Mouse (Mus musculus) right cerebral cortex, postnatal 25 days (tissue): ENCODE data around the gene Ralgps1.

ENCODE experiments used
- DNase-seq: peaks from one replicate; pipeline ENCODE4 v3.0.0; 2022

The Ralgps1 gene

DNA sequence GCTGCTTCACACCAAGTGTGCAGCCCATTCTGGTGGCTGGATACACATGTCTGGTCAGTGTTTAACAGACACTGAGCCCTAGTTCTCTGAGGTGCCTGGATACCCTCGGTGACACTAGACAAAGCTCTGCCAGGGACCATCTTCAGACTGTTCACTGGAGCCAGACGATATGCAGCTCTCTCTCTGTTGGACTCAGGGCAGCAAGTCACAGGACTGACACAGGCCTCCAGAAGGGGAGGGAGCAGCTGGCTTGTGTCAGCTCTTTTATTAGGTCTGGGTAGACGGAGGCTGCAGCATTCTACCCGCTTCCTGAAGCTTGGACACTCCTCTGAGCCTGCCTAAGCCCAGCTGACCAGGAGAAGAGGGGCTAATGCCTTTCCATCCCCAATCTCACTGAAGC lies 164.2 kb downstream of the Ralgps1 start:
- no peak for DNase-seq

DNA sequence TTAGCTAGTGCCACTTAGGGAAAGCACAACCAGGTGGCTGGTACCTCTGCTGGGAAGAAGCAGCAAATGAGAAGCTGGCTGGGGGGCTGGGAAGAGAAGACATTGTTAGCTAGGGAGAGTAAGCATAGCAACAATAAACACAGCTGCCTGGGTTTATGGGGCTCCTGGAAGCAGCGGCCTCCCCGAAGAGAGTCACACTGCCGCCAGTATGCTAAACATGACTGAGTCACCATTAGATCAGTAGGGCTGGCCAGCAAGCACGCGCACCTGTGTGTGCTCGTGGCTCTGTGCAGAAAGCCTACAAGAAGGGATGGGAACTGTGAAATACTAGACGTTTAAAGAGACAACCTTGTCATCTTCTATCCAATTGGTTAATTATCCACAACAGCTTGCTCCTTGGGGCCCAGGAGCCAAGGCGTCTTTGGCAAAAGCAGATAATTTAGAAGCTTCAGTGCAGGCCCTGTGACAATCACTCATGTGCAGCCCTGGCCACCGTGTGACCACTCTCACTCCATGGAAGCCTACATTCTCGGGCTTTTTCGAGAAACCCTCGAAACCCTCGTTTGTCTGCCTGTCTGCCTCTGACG lies 165.3 kb downstream of the Ralgps1 start:
- peak; percentile 54 for DNase-seq

DNA sequence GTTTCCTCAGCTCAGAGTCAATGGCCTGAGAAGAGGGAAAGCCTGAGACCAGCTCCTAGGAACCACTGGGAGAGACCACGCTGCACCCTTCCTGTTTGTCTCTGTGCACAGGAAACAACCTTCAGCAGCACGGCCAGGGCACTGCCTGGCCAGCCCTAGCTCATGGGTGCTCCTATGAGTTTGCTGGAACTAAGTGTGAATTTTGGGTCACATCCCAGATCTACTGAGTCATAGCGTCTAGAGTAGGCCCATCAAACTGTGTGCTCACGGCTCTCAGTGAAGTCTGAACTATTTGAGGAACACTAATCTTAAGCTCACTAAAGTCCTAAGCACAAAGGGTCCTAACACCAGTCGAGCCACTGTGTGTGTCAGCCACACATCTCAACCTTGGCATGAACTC lies 166.3 kb downstream of the Ralgps1 start:
- no peak for DNase-seq

DNA sequence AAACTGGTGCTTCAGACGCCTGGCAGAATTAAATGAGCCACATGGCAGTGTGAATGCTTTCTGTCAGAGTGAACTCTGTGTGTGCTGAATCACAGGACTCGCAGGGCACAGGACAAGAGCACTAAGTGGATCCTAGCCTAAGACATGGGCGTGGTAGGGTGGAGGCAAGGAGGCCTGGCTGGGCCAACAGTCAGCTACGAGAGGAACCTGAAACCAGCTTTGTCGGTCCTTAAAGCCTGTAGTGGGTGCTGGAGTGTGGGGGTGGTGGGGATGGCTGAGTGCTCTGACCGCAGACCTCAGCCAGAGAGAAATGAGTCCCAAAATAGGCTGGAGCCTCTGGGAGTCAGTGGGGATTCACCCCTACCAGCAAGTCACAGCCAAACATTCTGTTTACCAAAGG lies 168.0 kb downstream of the Ralgps1 start:
- DNase-seq = no peak

DNA sequence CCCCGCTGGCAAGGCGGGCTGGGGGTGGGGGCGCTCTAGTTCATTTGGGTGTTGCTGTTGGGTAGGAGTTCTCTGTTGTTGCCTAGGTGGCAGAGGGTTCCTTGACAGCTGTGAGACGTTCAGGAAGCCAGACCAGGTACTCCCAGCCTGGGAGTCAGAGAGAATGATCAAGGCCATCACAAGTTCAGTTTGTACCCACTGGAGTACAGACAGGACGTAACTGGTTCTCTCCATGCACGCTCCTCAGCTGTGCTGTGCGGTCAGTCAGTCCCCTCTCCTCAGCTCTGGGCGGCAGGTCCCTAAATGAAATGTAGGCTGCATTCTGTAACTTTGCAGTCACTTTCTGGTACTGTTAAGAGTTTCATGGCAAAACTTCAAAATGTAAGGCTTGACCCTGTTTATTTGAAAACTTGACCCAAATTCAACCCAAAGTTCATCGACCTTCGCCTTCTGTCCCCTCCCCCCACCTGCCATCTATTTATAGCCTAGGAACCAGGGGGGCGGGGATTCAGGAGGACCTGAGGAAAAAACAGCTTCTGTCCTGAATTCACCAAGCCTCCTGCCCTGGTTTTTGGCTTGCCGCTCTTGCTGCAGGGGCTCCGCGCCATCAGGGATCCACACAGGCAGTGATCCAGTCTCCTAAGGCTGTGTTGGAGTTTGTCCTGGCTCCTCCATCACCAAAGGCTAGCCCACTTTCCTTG lies 170.8 kb downstream of the Ralgps1 start:
- DNase-seq = no peak

DNA sequence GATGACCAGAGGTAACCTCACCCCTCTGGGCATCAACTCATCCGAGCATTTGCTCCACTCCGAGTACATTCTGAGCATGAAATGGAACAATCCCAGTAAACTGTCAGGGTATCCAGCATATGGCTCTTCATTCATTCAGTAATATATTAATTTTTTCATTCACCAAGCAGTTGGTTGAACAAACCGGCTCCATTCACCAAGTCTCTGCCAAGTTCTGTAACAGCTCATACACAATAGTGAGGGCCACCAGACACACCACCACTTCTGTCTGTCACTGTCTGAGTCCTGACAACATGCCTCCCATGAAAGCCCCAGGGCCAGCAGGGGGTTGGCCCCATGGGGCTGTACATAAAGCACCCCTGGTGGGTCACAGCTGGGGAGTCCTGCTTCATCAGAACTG lies 181.3 kb downstream of the Ralgps1 start:
- DNase-seq = no peak

DNA sequence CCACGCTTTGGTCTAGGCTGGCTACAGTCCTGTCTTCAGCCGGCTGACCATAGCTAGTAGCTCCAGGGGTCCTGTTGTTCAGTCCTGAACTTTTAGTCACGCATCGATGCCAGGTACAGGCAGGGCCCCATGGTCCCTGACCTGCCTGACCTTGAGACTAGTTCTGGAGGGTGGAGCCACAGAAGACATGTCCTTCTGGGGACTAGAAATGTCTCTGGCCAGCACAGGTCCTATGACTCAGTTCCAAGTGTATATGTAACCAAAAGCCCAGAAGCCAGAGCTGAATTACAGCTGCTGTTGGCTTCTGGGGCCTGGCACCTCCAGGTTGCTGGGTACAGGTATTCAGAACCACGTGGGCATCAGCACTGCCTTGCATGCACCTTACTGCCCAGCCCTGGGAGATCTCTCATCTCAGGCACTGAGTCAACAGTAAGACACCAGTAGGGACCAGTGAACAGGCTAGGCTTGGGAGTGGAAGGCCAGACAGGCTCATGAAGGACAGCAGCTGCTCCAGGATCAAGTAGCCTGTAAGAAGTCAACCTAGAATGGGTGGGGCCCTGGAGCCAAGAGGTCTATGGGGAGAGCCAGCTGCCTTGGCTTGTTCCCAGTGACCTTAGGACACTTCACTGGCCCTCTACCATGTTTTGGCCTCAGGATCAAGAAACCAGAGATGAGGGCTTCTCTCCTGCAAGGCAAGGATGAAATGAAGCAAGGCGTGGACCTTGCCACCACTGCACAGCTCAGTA lies 182.2 kb downstream of the Ralgps1 start:
- no peak for DNase-seq

DNA sequence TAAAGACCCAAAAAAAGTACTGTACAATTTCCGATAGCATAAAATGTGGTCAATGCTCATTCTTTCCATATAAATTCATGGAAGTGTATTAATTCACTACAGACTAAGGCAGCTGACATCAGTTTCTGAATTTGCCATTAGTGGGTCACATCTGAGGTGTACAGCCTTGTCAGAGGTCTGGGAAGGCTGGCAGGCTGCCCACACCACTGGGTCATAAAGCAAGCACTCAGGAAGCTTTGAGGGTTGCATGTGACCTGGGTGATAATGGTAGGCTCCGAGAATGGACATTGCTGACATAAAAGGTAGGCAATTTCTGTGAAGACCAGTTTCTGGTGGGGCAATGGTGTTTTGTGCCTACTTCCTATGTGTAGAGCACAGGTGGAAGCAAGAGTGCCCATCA lies 183.4 kb downstream of the Ralgps1 start:
- no peak for DNase-seq

DNA sequence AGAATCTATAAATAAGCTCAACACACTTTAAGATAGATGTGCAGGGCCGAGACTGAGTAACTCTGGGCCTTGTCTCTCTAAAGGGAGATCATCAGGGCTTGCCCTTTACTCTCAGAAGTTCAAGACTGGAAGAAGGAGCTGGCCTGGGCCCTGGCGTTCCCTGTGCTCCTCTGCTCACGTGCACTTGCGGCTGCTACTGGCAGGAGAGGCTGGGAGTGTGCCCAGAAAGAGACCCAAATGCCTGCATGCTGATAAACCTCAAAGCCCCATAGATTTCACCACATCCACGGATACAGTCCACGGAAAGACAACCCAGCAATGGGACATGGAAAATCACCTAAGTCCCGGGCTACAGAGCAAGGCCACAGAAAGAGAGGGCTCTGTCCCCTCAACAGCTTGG lies 184.8 kb downstream of the Ralgps1 start:
- DNase-seq = no peak

DNA sequence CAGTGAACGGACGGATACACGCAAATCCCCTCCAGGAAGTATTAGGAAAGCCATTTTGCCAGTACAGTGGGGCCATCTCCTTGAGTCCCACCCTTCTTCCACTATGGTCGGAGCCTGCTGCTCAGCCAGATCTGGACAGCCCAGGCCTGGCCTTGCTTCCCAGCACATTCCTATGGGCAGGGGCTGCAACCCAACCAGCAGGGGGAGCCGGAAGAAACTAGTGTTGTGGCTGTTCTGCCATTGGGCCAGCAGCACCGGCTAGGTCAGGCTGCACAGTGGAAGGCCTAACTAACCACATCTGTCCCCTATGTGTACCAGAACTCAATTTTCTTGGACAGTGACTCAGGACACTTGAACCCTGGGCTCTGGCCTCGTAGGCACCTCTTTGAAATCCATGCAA lies 186.0 kb downstream of the Ralgps1 start:
- no peak for DNase-seq

DNA sequence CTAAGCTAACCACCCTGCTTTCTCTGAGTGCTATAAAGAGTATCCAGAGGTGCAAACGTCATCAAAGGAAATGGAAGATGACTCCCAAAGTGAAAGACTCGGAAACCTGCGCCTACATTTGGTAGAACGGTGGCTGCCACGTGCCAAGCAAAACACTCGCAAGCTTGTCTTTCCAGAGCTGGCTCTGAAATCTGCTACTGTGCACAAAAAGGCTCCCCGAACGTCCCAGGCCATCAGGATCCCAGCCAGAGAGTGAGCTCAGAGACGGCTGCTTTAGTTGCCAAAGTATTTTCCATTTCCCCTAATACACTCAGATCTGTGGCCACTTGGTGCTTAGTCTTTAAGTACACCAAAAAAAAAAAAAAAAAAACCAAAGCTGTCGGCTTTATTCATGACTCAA lies 186.6 kb downstream of the Ralgps1 start:
- DNase-seq = no peak

DNA sequence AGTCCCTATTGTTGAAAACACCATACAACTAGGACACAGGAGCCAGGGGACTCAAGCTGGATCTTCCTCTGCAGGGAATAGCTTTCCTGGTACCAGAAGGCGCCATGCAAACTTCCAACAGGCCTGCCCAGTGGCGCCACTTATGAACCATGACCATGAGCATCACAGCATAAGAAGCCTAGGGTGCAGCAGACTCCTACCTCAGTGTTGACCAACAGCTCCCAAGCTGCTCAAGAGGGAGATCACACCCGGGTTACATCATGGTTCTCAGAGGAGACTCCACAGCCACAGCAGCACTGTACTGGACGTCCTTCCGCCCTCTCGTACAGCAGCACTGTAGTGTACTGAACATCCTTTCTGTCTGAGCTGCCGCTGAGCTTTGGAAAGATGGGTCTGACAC lies 188.0 kb downstream of the Ralgps1 start:
- DNase-seq = no peak

DNA sequence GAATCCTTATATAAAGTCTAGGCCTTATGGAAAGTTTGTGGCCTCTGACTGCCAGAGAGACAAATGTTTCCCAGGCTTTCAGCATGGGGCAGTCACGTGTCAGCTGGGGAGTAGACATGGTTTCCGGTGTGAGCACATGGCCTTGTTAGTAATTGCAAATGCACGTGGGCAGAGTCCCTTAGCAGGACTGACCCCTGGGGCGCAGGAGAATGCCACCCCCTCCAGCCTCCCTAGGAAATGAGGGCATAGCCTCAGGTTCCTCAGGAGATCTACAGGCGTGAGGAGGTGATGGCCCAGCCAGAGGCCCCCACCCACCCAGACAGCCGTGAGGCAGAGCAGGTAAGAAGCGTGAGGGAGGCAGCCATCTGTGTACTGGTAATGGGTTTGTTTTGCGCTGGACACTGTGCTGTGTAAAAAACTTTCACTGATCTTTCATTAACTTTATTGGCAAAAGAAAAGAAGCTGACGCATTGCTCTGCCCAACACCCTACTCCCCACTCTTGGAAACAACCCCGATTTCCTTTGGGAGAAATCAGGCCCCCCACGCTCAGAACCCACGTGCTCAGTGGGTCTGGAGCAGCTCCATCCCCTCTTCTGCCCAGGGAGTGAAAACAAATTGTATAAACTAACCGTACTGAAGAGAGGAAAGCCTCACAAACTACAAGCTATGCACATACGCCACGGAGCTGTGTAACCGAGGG lies 191.2 kb downstream of the Ralgps1 start:
- no peak for DNase-seq

DNA sequence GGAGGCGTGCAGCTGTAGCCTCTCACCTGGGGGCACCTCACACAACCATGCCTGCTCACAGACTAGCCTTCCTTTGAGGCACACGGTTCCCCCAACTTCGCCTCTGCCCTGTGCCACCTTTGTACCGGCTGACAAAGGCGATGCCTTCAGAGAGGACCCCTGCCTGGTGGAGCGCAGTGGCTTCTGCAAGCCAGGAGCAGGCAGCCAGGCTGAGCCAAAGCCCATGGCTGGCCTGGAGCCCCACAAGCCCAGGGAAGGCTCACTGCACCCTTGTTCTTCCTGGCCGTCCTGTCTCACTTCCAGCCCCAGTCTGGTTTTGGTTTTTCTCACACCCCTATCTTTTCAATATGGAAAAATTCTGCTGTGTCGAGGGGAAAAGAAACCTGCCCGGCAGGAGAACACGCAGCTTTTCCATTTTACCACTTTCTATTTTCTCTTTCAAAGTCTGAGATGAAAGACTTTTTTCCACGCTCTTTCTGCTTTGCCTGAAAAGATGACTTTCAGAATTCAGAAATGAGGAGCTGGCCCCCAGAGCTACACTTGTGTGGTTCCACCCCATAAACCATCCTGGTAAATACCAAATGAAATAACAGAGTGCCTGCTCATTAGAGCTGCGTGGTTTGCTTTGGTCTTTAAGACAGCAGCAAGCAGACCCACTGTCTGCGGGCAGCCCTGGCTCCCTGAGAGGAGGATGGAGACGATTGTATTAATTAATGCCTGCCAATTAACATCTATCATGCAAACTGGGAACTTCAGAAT lies 191.9 kb downstream of the Ralgps1 start:
- DNase-seq = no peak

DNA sequence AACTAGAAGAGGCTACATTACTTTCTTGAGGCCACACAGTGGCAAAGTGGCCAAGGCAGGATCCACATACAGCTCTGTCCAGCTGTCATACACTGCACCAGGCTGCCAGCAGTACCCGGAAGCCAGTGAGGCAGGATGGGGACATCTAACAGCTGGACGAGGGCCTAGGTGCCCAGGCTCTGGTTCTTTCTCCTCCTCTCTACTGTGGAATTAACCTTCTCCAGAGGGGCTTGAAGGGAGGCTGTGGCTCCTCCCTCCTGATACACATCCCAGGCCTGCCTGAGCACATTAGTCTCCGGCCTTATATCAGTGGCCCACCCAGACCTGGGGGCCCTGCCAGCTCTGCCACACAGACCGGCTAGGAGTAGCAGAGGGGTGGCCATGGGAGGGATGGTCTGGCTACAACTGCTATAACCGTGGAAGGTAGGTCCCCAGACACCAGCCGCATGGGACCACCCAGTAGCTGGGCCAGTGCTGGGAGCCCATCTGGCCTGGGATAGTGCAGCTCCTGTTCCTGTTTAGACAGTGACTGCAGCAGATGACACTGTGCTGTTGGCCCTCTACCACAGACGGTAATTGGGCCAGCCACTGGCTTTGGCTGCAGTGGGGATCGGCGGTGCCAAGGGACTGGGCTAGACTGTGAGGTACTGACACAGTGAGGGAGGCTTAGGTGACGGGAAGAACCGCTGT lies 192.9 kb downstream of the Ralgps1 start:
- DNase-seq = no peak

DNA sequence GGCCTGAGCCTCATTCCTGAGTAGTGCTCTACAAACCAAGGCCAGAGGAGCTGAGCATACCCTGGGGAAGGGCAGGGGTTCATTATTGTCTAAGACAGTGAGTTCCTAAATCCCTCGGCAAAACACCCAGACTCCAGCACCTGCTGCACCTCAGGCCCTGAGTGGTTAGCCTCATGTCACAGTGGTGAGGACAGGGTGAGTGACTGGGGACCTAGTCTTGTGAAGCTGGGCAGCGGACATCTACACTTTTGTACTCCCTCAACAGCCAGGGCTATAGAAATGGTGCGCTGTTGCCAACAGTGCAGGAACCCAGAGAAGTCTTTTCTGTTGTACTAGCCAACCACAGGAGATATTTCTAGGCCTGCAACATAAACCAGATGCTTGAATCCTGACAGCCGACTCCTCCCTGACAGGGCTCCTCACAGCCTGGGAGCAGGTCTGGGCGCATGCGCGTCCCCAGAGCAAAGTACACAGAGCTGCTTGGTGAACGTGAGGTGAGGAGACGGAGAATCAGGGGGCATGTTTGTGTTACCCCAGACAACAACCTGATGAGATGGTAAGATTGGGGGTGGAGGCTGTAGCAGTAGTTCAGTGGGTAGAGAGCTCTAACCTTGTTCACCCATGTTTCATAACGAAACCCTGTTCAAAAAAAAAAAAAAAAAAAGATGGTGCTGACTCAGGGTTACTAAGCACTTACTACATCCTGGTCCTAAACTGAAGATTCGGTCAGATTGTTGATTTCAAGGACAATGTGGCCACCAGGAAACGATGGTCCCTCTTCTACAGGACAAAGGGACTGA lies 193.6 kb downstream of the Ralgps1 start:
- DNase-seq = no peak

DNA sequence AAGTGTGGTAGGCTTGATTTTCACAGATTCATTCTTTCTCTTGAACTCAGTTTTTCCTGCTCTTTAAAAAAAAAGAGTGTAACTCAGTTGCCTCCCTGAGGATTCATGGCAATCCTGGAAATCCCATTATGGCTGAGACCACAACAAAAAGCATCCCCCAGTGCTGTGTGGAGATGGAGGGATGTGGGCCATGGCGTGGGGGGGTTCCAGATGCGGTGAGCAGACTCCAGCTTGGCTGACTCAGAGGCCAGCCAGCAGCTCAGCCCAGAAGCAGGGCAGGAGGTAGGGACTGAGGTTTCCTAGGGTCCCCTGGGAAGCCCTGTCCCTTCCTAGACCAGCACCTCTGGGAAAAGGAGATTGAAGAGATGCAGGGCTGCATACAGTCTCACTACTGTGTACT lies 194.4 kb downstream of the Ralgps1 start:
- no peak for DNase-seq

DNA sequence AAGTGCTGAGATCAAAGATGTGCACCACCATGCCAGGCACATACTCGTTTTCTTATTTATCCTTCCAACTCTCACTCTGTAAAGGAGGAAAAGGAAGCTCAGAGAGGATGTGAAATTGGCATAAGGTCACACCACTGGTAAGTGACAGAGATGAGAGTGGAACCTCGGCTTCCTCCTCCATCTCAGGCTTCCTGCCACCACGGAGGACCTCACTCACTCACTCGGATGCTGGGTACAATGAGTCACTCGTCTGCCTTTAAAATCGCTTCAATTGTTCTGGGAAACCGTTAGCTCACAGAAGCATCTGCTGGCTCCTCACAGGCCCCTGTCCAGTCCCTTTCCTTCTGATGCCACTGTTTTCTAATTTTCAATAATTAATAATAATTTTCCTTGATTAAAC lies 194.8 kb downstream of the Ralgps1 start:
- no peak for DNase-seq

DNA sequence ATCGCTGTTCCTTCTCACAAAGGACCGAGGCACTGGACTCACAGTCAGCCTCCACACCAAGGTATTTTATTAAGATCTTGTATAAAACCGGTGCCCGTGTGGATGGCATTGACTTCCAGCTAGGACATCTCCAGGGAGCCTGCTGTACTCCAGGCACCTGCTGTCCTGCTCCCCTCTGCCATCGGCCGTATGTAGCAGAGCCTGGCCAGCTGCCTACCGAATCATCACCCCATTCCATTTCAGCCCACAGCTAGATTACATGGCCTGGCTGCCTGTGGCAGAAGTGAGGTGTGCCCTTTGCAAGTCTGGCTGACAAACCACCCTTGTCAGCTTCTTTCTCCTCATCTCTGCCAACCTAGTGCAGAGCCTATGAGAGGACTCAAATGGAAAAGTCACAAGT lies 197.6 kb downstream of the Ralgps1 start:
- no peak for DNase-seq

DNA sequence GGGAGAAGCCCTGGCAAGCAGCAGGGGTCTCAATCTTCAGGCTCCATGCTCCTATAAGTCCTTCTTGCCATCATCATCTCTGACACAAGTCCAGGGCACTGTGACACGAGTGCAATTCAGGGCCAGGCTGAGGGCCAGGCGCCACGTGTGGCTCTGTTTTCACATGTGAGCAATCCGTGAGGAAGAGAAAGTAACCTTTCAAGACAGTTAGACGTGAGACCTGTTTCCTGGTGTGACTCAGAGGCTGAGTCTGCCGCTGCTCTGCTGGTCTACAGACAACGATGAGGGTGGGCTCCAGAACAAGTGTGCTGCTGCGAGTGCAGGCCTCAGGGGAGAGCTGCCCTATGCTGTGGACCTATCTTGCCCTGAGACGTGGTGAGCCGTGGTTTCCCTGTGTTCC lies 198.2 kb downstream of the Ralgps1 start:
- no peak for DNase-seq

DNA sequence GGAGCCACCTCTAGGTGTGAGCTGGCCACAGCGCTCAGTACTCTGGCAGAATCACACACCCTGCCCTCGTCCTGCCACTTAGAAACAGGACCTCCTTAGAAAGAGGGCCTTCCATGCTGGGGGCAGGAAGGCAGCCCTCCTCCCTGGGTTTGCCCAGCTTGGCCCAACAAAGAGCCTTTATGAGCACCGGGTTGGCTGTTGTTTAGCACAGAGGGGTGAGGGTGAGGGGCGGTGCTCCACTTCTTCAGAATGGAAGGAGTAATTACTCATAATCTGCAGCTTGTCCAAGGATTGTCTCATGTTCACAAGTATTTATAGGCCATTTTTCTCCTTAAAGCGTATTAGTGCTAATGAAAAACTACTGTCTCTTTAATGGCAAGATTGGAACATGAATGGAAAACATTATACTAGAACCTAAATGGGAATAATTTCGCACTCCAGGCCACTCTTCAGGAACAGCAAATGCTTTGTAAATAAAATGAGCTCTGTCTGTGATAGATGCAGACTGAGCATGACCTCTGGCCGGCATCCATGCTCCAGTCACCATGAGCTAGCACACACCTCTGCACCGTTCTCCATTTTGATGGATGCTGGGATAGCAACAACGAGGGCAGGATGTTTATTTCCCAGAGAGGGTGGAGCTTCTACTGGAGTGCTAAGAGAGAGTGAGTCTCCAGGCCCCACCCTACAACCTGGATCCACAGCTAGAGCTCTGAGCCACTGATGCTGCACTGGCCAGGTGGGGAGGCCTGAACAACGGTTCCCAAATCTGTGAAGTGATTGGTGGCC lies 200.3 kb downstream of the Ralgps1 start:
- no peak for DNase-seq
